Mouse (Mus musculus) right cerebral cortex, postnatal 25 days (tissue): ENCODE results near the gene Mybl2.
A peak's percentile ranks its signal among the peaks of the same experiment; 100 is the strongest.
"Not testable (repeated sequence)": the region's sequence is repeated elsewhere in the genome, so short reads cannot be mapped to it uniquely, and the experiment has no call there.

Source experiments
- DNase-seq: peaks from one replicate; pipeline ENCODE4 v3.0.0; 2022

The Mybl2 gene

GRCm38 (mm10) chr2:163054335-163054840 lies at the start of gene Mybl2:
Gene Mybl2, plus strand, starts transcription at chr2:163054687.
- peak; percentile 85 for DNase-seq

DNA sequence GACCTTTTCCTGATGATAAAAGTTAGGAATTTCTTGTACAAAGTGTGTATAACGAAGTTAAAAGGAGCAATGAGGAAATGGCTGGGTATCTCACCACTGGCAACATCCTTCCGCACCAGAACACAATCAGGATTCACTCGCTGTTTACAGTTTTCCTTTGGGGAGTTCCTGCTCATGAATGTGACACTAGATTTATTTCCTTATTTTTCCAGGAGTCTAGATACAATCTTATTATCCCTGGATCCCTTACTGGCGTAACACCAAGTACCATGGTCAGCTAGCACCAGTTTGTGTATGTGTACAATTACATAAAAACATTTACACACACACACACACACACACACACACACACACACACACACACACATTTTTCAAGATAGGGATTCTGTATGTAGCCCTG lies 47.2 kb upstream of the Mybl2 start:
- DNase-seq, result no peak

DNA sequence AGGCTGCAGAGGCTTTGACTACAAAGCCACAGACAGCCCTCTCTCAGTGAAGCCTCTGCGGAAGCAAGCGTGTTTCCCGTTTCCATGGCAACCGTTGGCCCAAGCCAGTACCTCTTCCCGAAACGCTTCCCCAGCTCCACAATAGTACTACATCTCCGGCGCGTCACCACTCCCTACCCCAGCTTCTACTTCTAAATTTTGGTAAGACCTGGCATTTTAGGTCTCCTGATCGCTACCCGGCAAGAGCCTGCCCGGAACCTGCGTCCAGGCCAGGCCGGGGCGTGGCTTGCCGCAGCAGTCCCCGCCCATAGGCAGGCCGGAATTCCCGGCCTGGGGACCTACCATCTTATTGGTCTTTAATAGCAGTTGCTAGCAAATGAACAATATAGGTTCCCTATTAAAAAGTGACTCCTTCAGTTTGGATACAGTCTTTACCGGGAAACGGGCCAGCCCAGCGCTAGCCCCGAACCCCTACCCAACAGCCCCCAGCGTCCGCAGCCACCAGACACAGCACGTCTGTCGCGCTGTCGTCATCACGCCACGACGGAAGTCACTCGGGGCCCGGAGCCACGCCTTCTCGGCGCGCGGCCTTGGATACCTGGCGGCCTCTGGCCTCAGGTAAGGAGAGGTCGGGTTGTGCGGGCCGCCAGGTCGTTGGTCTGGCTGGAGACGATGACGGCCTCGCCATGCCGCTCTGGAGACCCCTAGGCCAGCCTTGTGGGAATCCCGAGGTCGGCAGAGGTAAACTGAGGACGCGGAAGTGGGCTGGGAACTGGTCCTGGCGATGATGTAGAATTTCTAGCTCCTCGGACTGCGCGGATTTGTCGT lies 37.4 kb upstream of the Mybl2 start, which contains the start of gene Ift52:
Gene Ift52 (plus strand): TSS at position 439 of the 828 bp plus-strand sequence.
- peak; percentile 95 for DNase-seq

GRCm38 (mm10) chr2:163031289-163031688 lies 23.2 kb upstream of the Mybl2 start:
- DNase-seq, result no peak

- no peak for DNase-seq
Measured at GRCm38 (mm10) chr2:163031757-163032156, 22.7 kb upstream of the Mybl2 start.

DNA sequence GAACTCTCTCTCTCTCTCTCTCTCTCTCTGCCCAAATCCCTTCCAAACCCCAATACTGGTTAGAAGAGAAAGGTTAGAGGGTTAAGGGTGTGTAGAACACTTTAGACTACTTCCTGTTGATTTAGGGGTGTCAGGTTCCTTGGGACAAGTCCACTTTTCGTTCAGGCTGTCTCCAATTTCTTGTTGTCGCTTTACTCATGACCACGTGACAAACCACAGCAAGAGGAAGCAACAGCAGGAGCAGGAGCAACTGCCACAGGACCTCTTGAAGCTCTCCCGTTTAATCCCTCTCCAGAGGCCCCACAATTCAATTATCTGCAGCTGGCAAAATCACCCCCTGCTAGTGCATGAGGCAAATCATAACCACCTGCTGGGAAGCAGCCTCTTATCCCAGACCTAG lies 21.9 kb upstream of the Mybl2 start:
- DNase-seq, result no peak

- no peak for DNase-seq
Measured at GRCm38 (mm10) chr2:163039940-163040339, 14.5 kb upstream of the Mybl2 start.

DNA sequence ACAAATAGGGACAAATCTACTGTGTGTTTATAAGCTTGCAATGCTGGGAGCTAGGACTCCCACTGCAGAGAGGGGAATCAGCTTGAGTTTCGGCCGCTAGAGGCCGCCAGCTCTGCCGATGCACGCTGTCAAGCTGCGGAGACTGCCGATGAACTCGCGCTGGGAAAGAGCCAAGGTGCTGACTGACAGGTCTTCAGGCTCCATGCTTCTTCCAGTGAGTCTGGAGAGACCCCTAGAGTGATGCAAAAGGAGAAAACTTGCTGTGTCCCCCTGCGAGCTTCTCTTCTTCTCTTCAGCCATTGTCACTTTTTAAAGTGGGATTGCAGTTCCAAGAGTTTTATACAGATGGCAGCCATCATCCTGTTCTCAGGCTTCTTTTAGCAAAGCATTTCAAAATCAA lies 6.4 kb upstream of the Mybl2 start:
- DNase-seq, result peak; percentile 68

- DNase-seq, result no peak
Measured at GRCm38 (mm10) chr2:163049116-163049515, 5.4 kb upstream of the Mybl2 start.

DNA sequence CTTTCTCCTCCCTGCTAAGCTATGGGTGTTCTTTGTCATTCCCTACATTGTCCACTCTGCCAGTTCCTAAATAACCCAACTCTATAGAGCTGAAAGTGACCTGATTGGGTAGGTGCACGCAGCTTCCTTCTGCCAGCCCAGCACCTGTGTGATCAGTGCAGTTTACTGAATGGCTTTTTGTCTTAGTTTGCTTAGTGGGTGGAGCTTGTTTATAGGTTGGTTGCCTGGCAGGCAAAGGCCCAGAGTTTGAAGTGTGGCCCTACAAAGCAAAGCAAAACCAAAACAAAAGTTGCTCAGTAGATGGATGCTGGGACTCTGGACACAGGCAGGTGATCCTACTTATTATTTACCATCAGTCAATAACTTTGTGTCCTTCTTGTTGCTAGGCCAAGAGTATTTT lies 2.8 kb upstream of the Mybl2 start:
- no peak for DNase-seq

GRCm38 (mm10) chr2:163052101-163052500 lies 2.4 kb upstream of the Mybl2 start:
- DNase-seq, result no peak

DNA sequence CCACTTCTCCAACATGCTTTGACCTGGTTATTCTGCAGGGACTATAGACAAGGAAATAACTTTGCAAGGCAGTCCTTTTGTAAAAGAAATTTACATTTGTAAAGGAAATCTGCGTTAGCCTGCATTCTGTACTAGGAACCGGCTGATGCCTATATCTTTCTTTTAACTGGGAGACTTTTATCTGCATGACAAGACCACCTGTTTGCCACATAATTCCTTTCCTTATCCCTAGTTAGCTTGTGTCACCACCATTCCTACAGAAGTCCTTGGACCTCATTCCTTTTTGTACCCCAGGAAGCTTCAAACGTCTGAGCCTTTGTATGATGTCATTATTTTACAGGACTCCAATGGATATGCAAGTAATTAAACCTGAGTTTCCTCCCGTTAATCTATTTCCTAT lies 1.7 kb upstream of the Mybl2 start:
- no peak for DNase-seq

GRCm38 (mm10) chr2:163054891-163055494 lies 506 bp downstream of the Mybl2 start:
- DNase-seq, result no peak

- no peak for DNase-seq
Measured at GRCm38 (mm10) chr2:163055715-163056114, 1.2 kb downstream of the Mybl2 start.

DNA sequence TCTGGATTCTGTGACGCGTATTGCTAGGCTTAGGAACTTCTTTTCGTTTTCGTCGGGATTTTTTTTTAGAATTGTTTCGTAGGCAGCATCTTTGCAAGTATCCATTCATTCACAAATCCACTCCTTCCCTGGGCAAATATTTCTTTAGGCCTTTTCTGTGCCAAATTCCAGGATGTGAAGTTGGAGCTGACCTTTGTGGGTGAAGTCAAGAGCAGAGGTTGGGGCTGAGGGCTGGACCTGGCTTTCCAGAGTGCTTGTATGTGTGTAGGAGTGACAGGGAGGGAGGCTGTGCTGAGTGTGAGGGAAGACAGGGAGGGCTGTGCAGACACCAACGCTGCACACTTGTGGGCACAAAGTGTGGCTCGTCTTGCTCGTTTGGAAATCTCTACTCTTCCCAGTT lies 2.1 kb downstream of the Mybl2 start:
- no peak for DNase-seq

- not testable (repeated sequence) for DNase-seq
Measured at GRCm38 (mm10) chr2:163058981-163059380, 4.5 kb downstream of the Mybl2 start.

GRCm38 (mm10) chr2:163060630-163061029 lies 6.1 kb downstream of the Mybl2 start:
- no peak for DNase-seq

DNA sequence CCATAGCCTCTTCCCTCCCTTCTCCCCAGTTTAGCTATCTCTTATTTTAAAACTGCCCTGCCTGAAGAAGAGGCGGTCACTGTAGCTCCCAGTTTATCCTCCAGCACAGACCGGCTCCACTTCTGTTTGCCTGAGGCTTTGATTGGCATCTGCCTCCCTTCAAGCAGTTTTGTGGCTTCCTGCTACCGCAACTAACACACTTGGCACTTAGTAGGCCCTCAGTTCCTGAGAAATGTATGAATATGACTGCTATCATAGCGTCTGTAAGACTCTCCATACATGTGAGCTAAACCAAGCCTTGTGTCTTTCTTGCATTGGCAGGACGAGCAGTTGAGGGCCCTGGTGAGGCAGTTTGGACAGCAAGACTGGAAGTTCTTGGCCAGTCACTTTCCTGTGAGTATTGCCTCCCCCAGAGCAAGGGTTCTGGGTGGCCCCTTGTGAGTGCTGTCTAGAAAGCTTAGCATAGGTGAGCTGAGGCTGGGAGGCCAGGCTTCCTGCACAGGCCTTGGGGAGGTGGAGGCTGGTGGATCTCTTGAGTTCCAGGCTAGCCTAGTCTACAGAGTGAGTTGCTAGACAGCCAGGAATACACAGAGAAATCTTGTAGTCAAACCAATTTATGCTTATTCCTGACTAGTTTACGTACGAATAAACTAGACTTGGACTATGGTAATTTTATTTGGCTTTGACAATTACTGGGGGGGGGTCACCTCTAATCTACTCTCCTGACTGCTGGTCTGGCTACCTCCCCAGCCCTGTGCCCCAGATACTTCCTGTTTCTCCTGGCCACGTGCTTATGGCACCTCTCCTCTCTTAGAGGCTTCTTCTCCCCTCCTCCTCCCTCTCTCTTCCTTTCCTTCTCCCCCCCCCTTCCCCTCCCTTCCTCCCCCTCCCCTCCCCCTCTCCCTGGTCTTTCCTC lies 7.0 kb downstream of the Mybl2 start:
- no peak for DNase-seq

GRCm38 (mm10) chr2:163062119-163062508 lies 7.6 kb downstream of the Mybl2 start:
- no peak for DNase-seq

GRCm38 (mm10) chr2:163066326-163066725 lies 11.8 kb downstream of the Mybl2 start:
- DNase-seq, result no peak

DNA sequence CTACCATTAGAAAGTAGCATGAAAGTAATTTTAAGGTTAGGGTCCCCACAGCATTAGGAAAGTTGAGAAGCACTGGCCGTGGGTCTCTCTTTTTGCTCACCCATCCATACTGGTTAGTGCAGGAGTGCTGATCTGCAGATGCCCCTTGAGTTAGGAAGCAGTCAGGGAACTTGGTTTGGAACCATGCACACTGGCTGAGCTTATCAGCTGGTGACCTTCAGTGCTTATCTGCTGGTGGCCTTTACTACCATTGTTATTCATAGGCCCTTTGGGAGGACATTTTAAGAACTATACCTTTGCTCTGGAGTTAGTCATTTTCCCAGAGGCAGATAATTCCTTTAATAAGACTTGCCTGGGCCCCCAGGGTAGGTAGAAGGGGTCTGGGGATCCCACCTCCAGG lies 12.7 kb downstream of the Mybl2 start:
- no peak for DNase-seq

- no peak for DNase-seq
Measured at GRCm38 (mm10) chr2:163070213-163070612, 15.7 kb downstream of the Mybl2 start.

DNA sequence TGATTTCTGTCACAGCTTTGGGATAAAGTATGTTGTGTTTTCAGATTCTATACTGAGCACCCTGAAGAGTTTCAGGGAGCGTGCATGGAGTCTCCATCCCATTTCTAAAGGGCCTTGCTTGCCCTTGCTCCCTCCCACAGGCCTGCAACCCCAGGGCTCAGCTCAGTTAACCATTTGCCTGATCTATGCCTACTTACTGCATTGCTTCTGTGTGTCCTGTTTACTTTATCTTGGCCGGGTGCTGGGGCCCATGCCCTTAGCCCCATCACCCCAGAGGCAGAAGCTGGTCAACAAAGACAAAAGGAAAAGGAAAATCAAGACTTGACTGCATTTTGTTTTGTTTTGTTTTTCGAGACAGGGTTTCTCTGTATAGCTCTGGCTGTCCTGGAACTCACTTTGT lies 17.1 kb downstream of the Mybl2 start:
- no peak for DNase-seq
